Mouse (Mus musculus): Measurements from ENCODE around the gene Vmn2r49. TPM values are rescaled to one million over a fixed set of nuclear protein-coding genes. Genes with fewer than 3 reads are reported as not detected.
"Not testable (repeated sequence)": the region's sequence is repeated elsewhere in the genome, so short reads cannot be mapped to it uniquely, and the experiment has no call there.

Vmn2r49 gene
- polyA plus RNA-seq (2017; shearing (Covaris generic)): under 1 TPM in 1 of 2 experiments, not detected in 1; 0.16 TPM

GRCm38 (mm10) chr7:9992157-9992556 lies at the start of gene Vmn2r49:
Gene Vmn2r49 (minus strand): TSS chr7:9992257.
- not testable (repeated sequence) for ATAC-seq

- not testable (repeated sequence) for ATAC-seq
Observed at GRCm38 (mm10) chr7:9953485-9953884, 38.6 kb downstream of the Vmn2r49 start, which contains the start of gene Vmn2r48. Gene Vmn2r48 (minus strand): TSS chr7:9953585.

Other genes with a start within 250 kb of the Vmn2r49 start
- gene Vmn2r46, start 221.7 kb downstream of the Vmn2r49 start, polyA plus RNA-seq (2017; shearing (Covaris generic)): not detected
- gene Vmn2r47, start 150.9 kb downstream of the Vmn2r49 start, polyA plus RNA-seq (2017; shearing (Covaris generic)): not detected
- gene Vmn2r48, start 38.7 kb downstream of the Vmn2r49 start, polyA plus RNA-seq (2017; shearing (Covaris generic)): not detected
- not detected for gene Vmn2r50, start 61.0 kb upstream of the Vmn2r49 start, polyA plus RNA-seq (2017; shearing (Covaris generic))
- gene Vmn2r51, start 113.5 kb upstream of the Vmn2r49 start, polyA plus RNA-seq (2017; shearing (Covaris generic)): not detected
- gene Vmn2r52, start 184.3 kb upstream of the Vmn2r49 start, polyA plus RNA-seq (2017; shearing (Covaris generic)): not detected